Mouse (Mus musculus): ENCODE measurements at regions not wholly inside any gene's neighbourhood (a gene's known extent, or its start where the extent isn't known, plus 50 kb on each side); places are given as distances from the start of the nearest gene placed in this dataset.

DNA sequence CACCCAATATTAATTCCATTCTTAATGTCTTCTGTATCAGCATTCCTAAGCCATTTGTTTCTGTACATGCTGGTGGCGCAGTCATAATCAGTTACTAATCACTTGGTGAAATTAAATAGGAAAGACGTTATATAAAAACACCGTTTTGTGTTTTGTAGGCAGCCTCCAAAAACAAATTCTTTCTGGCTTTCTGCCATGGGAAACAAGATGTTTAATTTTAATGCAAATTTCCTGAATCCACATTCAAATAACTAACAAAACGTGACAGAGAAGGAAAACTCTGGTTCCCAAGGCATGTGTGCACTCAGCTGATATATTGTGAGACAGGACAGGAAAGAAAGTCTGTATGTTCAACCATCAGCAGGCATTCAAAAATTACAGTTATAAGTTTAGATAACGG, 97.6 kb downstream of the Lyplal1 start:
- no peak for ATAC-seq (ENCODE audit: poor library complexity, severe bottlenecking)

DNA sequence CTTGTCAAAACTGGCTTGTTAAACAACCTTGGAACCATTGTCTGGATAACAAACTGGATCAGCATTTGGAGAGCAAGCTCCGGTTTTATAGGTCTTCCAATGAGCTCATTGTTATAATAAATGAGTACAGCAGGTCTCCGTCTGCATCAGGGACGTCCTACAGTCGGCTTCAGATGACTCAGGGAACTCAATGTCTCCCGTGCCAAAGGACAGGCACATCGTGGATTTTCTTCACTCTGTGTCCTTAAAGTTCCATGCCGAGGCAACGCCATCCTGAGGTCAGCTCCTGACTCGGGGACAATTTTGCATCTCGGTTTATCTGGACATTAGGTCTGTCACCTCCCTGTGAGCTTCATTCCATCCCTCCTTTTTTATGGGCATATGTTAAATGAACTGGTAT, 85.2 kb downstream of the Lyplal1 start:
- ATAC-seq (ENCODE audit: poor library complexity, severe bottlenecking): no peak

DNA sequence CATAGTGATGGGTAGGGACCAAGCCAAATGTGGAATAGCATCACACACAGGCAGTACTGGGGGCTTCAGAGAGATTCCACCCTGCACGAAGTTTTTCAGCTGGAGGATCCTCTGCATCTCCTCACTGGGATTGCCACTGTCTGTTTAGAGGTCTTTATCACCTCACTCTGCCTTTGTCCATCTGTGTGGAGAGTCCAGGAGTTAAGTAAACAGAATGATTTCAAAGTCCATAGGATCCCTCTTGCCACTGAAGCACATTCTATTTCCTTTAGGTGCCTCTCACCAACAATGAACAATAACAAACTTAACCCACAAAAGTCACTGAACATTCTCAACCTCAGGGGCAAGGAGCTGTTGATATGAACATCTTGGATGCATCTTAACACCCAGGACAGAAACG, 82.7 kb downstream of the Lyplal1 start:
- ATAC-seq (ENCODE audit: poor library complexity, severe bottlenecking): no peak

All from megakaryocyte, adult 5-6 weeks (primary cell).